Mouse (Mus musculus) embryonic fibroblast, embryonic 13.5 days (primary cell): ENCODE measurements around the gene Ssc4d.

ENCODE experiments used
- CTCF ChIP-seq: IDR thresholded peaks from 2 replicates; pipeline ENCODE4 v1.5.1; 2011; ENCODE audit warnings: mild to moderate bottlenecking, control low read depth, low read length, moderate library complexity, borderline replicate concordance; ENCODE audit not compliant: insufficient read depth
- POLR2A ChIP-seq: IDR thresholded peaks from 2 replicates; pipeline ENCODE4 v1.6.1; 2011; ENCODE audit warnings: low read depth, mild to moderate bottlenecking, control low read depth, low read length, moderate library complexity

- no peak for TF ChIP-seq POLR2A
- TF ChIP-seq CTCF: no peak
Measured at GRCm38 (mm10) chr5:135917327-135918058, 56.8 kb downstream of the Ssc4d start.
